Mouse (Mus musculus) T-helper 17 cell (primary cell): ENCODE data around the gene Clcn6.
"Not testable (repeated sequence)": the region's sequence is repeated elsewhere in the genome, so short reads cannot be mapped to it uniquely, and the experiment has no call there.

ENCODE experiments used
- in situ Hi-C, 2 experiments: fragments of 300-600 bp; cut with MboI, MseI; formaldehyde crosslinking; loops; 1 replicate in 1 of 2; 2 replicates in 1 of 2; pipeline ENCODE4 v1.15.1; 2025; ENCODE audit warnings: high pct_unique_total_duplicates in 2 of 2

Clcn6 gene

DNA sequence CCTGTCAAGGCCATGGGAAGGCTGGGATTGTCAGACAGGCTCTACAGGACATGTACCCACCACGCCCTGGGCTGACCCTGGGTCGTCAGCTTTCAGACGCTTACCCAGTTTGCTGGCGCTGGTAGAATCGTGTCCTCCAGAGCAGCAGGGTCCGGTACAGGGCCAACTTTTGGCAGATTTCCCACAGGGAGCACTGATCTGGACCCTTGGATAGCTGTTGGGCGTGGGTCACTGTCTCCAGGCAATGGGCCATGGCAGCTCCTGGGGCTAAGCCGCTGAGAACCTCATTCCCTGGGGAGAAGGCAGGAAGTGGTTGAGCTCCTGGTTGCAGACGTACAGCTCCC, 27.8 kb upstream of the Clcn6 start:
- in situ Hi-C loops = loop anchor here in 1 of 2 experiments (5.0 kb wide), 1 partner anchor 109 kb away; no protein-coding TSS in a partner anchor

DNA sequence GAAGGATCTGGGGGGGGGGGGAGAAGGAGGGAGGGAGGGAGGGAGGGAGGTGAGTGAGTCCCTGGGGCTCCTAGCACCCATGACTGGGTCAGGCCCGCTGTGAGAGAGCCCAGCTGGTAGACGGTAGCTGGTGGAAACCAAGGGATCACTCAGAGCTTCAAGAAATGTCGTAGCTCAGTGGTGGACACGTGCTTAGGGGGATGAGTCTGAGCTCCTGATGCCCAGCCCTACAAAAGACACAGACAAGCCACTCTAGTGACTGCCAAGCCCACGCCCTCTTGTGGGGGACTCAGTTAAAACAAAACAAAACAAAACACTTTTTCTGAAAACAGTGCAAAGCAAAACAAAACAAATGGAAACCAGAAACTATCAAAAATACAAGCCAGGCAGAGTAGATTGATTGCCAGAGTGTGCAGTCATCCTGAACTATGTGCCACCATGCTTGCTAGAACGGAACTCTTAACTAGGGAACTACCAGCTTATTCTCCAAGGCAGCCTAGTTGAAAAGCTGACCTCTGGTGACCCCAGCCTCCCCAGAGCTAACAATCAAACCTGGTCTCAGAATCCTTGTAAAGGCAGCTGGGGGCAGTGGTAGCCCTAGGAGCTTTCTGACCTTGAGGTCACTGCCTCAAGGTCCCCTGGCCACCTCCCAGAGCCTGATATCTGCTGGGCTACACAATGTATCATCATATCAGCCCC, 27.2 kb upstream of the Clcn6 start:
- in situ Hi-C loops = loop anchor here in 1 of 2 experiments (5.0 kb wide), 1 partner anchor 109 kb away; no protein-coding TSS in a partner anchor

GRCm38 (mm10) chr4:148061086-148061480, 22.5 kb upstream of the Clcn6 start:
- in situ Hi-C loops = no loop called here

- in situ Hi-C loops = no loop called here
Observed at GRCm38 (mm10) chr4:148060120-148061085, 21.8 kb upstream of the Clcn6 start.

GRCm38 (mm10) chr4:148058993-148059392, 20.4 kb upstream of the Clcn6 start:
- in situ Hi-C loops = no loop called here

DNA sequence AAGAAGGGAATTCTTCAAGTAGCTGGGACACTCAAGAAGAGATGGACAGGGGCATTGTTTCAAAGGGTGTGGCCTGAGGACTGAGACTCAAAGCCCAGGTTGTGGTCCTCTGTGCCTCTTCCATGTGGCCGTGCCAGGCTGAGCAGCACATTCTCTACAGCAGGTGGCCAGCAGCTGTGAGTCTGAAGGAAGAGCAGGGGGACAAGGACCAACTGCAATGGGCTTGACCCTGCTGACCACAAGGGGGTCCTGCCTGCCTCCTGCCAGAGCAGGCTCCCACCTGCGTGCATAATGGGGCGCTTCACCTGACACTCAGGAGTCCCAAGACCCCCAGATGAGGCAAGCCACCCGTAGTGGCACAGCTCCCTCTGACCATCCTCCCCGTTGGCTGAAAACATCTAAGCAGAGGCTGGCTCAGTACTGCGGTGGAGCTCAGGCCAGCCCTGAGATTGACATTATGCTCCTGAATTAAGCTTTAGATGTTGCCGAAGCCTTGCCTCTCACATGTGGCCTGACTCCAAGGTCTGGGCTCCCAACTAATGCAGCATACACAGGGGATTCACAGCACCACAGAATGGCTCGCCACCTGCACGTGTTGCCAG, 19.7 kb upstream of the Clcn6 start:
- in situ Hi-C loops = no loop called here

- in situ Hi-C loops = no loop called here
Observed at GRCm38 (mm10) chr4:148057661-148058209, 19.1 kb upstream of the Clcn6 start.

DNA sequence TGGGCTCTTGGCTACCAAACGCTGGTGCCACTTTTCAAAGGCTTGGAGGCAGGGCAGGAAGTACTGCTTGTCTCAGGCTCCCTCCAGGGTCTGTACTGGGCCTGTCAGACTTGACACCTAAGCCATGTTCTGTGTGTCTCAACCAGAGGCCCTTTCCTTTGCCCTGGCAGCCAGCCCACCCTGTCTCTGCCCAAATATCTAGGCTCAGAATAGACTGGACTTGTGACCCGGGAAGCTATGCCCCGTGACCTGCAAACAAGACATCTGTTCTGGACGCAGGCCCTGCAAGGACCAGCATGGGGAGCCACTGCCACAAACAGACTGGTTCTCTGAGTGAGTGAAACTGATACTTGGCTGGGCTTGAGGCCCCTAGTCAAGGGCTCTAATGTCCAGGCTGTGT, 18.2 kb upstream of the Clcn6 start:
- in situ Hi-C loops = no loop called here

DNA sequence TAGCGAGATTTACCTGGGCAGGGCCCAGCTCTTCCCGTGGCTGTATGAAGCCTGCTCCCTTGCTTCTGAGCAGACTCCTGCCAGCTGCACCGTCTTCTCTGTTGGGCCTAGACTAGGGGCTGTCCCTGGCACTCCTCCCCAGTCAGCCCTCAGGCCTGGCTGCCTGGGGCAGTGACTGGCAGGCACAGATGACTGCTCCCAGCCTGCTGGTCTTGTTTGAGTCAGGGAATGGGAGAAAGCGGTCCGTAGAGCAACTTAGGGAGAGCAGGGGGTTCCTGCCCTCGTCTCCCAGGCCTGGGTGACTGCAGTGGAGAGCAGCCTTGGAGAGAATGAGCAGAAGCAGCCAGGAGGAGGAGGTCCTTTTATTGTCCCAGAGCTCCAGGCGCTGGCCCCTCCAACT, 17.6 kb upstream of the Clcn6 start:
- in situ Hi-C loops = no loop called here

DNA sequence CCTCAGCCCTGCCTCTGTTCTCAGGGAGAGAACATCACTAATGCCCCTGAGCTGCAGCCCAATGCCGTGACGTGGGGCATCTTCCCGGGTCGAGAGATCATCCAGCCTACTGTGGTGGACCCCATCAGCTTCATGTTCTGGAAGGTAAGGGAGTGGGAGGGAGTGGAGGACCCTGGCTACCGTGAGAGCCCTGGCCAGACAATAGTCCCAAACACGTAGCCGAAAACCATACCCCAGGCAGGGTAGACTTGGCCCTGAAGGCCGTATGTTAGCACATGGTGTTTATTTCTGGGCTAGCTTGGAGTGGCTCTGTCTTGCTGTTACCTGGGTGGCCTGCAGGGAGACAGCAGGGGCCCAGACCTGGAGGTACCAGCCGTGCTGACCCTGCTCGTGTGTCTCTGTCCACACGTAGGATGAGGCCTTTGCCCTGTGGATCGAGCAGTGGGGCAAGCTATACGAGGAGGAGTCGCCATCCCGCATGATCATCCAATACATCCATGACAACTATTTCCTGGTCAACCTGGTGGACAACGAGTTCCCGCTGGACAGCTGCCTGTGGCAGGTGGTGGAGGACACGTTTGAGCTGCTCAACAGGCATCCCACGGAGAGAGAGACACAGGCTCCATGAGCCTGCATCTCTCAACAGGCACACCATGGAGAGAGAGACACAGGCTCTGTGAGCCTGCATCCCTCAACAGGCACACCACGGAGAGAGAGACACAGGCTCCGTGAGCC, 16.5 kb upstream of the Clcn6 start:
- in situ Hi-C loops = no loop called here

DNA sequence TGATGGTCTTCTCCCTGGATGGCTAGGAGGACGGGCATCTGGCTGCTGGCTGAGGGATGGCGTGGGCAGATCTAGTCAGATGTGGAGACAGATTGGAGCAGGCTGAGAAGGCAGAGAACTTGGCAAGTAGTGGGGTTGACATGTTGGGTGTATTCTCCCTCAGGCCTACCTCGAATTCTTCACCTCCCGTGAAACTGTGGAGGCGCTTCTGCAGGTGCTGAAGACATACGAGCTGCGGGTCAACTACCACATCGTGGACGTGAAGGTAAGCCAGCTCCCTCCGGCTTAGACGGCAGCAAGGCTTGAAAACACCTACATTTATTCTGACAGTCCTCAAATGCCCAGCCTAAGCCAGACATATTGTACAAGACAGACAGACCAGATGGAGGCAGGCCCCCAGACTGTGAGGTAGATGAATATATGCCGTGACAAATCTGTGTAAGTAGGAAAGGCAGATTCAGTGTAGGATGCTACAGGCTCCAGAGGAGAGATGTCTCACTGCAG, 14.8 kb upstream of the Clcn6 start:
- in situ Hi-C loops = no loop called here

DNA sequence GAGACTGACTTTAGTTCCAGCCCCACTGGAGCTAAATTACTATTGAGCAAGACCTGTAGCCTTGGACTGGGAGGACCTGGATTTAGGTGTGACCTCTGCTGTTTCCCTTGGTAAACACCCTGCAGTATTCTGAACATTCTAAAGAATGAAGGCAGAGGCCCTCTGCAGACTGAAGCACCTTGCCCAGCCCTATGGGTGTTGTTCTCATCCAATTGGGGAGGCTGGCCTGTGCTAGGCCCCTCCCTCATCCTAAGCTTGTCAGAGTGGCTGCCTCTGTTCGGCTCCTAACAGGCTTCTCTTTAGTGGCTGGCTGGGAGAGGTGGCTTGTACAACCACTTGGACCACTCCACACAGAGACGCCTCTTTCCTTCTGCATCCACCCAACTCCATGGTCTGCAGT, 14.4 kb upstream of the Clcn6 start:
- in situ Hi-C loops = no loop called here

DNA sequence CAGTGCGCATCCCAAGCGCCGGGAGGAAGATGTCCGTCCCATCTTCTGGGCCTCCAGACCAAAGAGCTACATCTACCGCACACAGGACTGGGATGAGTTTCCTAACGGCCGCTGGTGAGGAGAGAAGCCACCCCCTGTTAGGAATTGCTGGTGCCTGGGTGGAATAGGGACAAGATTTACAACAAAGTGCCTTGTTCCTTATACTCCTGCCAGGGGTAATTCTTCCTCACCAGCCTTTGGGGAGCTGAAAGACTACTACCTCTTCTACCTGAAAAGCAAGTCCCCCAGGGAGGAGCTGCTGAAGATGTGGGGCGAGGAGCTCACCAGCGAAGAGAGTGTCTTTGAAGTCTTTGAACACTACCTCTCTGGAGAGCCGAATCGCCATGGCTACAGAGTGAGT, 13.3 kb upstream of the Clcn6 start:
- in situ Hi-C loops = no loop called here

DNA sequence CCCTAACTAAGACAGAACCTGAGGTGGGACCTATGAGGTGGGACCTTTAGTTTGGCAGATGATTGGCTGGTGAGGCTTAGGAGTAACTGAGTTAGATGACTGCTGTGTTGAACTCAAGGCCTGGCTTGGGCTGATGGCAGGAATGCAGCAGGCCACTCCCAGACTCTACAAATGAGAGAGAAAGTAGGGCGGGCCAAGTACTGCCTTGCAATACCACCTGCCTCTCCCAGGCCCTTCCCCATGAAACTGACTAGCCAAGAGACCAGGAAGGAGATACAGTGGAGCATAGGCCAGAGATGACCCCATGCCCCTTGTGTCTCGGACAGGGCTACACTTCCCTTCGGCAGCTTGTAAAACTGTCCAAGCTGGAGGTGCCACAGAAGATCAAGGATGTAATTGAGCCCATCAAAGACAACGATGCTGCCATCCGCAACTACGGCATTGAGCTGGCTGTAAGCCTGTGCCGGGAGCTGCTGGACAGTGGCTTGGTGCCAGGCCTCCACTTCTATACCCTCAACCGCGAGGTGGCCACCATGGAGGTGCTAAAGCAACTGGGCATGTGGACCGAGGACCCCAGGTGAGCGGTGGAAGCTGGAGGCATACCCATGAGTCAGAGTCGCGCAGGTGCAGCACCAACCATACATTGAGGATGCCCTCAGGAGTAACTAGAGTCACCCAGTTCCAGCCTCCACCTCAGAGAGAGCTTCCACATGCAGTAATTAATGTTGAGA, 12.6 kb upstream of the Clcn6 start:
- in situ Hi-C loops = no loop called here

- in situ Hi-C loops = not testable (repeated sequence)
Observed at GRCm38 (mm10) chr4:148050396-148050914, 11.8 kb upstream of the Clcn6 start.

GRCm38 (mm10) chr4:148046450-148047031, 7.9 kb upstream of the Clcn6 start:
- in situ Hi-C loops = loop anchor here in 1 of 2 experiments (10.0 kb wide), 1 partner anchor 1618 kb away; no protein-coding TSS in a partner anchor

DNA sequence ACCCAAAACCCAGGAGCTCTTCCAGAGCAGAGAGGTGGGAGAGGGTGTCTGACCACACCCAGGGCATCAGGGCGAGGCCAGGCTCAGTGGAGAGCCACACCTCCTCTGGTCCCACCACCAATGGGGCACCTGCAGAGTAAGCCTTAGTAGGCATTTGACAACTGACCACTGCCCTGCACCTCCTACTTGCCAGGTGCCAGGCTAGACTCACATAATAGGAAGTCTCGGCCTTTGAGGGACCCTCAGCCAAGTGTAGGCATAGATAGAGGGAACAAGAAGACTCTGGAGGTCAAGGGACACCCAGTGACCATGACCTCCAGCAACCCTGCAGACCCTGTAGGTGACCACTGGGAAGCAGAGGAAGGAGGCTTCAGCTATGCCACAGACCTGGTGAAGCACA, 5.5 kb upstream of the Clcn6 start:
- in situ Hi-C loops = loop anchor here in 1 of 2 experiments (5.0 to 10.0 kb wide), 2 partner anchors 43 to 1621 kb away; partner anchors contain the start of gene Agtrap

- in situ Hi-C loops = loop anchor here in 1 of 2 experiments (5.0 to 10.0 kb wide), 2 partner anchors 44 to 1621 kb away; partner anchors contain the start of gene Agtrap
Observed at GRCm38 (mm10) chr4:148043327-148043726, 4.7 kb upstream of the Clcn6 start.

DNA sequence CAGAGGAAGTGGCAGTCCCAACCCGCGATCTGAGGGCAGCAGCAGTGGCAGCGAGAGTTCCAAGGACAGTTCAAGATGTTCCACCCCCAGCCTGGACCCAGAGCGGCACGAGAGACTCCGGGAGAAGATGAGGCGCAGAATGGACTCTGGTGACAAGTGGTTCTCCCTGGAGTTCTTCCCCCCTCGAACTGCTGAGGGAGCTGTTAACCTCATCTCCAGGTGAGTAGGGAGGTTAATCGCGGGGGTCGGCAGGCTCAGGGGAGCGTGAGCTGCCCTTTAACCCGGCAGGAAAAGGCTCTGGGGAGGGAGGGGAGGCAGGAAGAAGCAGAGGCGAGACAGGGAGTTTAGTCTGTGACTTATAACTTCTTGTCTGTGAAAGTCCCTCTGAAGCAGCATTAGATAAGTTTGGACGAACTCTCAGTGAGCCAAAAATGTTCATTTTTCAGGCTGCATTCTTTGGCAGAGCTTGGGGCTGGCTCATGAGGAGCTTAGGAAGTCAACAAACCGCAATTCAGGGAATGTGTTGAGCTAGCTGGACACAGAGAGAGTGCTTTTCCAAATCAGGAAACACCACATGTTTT, 3.1 kb upstream of the Clcn6 start:
- in situ Hi-C loops = loop anchor here in 1 of 2 experiments (5.0 to 10.0 kb wide), 2 partner anchors 46 to 1623 kb away; partner anchors contain the start of gene Agtrap
